Mouse (Mus musculus) lung, postnatal 0 days (tissue): ENCODE data around the gene Gm3187. TPM values are rescaled to one million over a fixed set of nuclear protein-coding genes. Genes with fewer than 3 reads are reported as not detected.
"Not testable (repeated sequence)": the region's sequence is repeated elsewhere in the genome, so short reads cannot be mapped to it uniquely, and the experiment has no call there.

Experiments used
- ATAC-seq: fragments of 200-750 bp; cut with Nextera tagmentation; 2 replicates; pipeline ENCODE4 v1.8.0; 2017; ENCODE audit warnings: moderate library complexity
- DNase-seq: peaks from one replicate; pipeline ENCODE4 v3.0.0-alpha.2; 2016; ENCODE audit warnings: low spot score
- H3K27ac ChIP-seq: fragments of 300-500 bp; sonication (generic); 2 replicates; pipeline ENCODE4 v1.5.1; 2014; ENCODE audit warnings: antibody characterized with exemption, mild to moderate bottlenecking, low read length, mixed read lengths
- H3K27me3 ChIP-seq: fragments of 300-500 bp; sonication (generic); replicated peaks from 2 replicates; pipeline ENCODE4 v1.6.1; 2014; ENCODE audit warnings: low read length, mixed read lengths; ENCODE audit not compliant: insufficient read depth
- H3K36me3 ChIP-seq: fragments of 300-500 bp; sonication (generic); 2 replicates; pipeline ENCODE4 v1.6.1; 2014; ENCODE audit warnings: low read length, mixed read lengths; ENCODE audit not compliant: insufficient read depth
- H3K4me1 ChIP-seq: fragments of 300-500 bp; sonication (generic); 2 replicates; pipeline ENCODE4 v1.6.1; 2014; ENCODE audit warnings: antibody characterized with exemption, low read depth, low read length, mixed read lengths; ENCODE audit not compliant: insufficient read depth
- H3K4me2 ChIP-seq: fragments of 300-500 bp; sonication (generic); replicated peaks from 2 replicates; pipeline ENCODE4 v1.6.1; 2014; ENCODE audit warnings: low read depth, mild to moderate bottlenecking, low read length, moderate library complexity, mixed read lengths
- H3K4me3 ChIP-seq: fragments of 300-500 bp; sonication (generic); 2 replicates; pipeline ENCODE4 v1.5.1; 2014; ENCODE audit warnings: low read depth, low read length
- H3K9ac ChIP-seq: fragments of 300-500 bp; sonication (generic); replicated peaks from 2 replicates; pipeline ENCODE4 v1.6.1; 2014; ENCODE audit warnings: low read depth, mild to moderate bottlenecking
- H3K9me3 ChIP-seq: fragments of 300-500 bp; sonication (generic); 2 replicates; pipeline ENCODE4 v1.6.1; 2016; ENCODE audit warnings: low read length, mixed read lengths
- WGBS: fragments of 180-500 bp; shearing (Covaris S2); extraction: QIAGEN DNeasy Blood & Tissue Kit; methylation state at CpG from one replicate; pipeline ENCODE4 v1.1.7; 2014; 5-methylcytosine and 5-hydroxymethylcytosine counted together
- polyA plus RNA-seq: library from polyadenylated mRNA; unstranded; fragments of >200 nt; fragmentation: Nextera tagmentation; extraction: Ambion mirVana; gene quantifications from 2 replicates; pipeline ENCODE4 v1.2.1, GENCODE M21; 2015

The Gm3187 gene
- polyA plus RNA-seq, result not detected in 2 replicates

DNA sequence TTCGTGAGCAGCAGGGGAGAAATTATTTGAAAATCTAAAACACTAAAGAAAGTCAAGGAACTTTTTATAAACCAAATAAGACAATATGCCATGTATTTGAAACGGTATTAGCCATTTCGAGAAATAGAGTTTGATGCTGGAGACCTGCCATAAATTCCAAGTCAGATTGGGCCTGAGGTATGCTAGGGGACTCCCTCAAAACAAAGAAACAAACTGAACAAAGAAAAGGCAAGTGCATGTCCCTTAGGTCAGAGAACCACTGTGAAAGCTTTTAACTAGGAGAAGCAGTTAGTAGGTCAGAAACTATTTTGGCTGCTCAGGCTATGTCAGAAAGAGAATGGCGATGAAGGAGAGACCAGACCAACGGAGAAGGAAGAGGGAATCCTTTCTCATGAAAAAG, at the start of gene Gm3187:
TSS of gene Gm3187 (plus strand) at position 301 of the 400 bp plus-strand sequence.
- H3K27ac ChIP-seq, H3K4me1 ChIP-seq, H3K9ac ChIP-seq, H3K9me3 ChIP-seq, H3K27me3 ChIP-seq, ATAC-seq, H3K4me2 ChIP-seq, H3K4me3 ChIP-seq, DNase-seq, H3K36me3 ChIP-seq: not testable (repeated sequence)
- 84% methylated on average over 4 of the region's 5 CpGs for WGBS

DNA sequence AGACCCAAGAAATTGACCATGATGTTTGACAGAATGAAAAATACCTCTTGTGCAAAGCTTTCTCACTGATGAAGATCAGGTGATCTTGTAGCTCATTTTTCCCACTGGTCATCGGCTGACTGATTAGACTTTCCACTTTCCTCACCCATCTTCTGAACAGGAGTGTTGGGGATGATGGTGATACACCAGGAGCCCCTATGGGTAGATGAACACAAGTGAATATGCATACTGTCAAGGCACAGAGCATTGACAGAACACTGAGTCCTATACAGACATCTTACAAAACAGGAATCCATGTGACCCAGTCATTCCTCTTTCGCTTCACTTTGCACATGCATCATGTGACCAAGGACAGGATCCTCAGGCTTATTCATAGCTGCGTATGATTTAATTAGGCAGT, 28.6 kb upstream of the Gm3187 start, which contains the start of gene Gm3194:
TSS of gene Gm3194 (minus strand) at position 101 of the 400 bp plus-strand sequence.
- not testable (repeated sequence) for H3K36me3 ChIP-seq, H3K9ac ChIP-seq, H3K27ac ChIP-seq, DNase-seq, H3K4me1 ChIP-seq, ATAC-seq, H3K4me2 ChIP-seq, H3K9me3 ChIP-seq, H3K27me3 ChIP-seq, H3K4me3 ChIP-seq
- no CpG with 5 or more reads among the region's 3 CpGs for WGBS

DNA sequence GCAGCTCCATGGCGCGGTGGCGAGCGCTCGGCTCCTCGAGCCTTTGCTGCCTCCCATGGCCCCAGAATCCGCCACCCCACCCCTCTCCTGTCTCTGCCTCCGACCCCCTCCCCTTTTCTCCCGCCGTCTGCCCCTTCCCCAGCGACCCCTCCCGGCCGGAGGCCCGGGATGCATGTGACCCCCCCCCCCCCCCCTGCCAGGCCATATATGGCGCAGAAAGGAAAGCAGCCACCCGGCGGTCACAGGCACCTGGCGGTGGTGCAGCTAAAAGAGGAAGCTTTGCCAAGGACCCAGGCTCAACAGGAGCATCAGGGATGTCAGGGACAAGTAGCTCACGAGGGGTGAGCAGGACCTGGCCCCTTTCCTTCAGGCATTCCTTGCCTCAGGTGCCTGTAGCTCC, 23.5 kb upstream of the Gm3187 start:
- not testable (repeated sequence) for H3K9ac ChIP-seq, H3K36me3 ChIP-seq, H3K27me3 ChIP-seq, DNase-seq, H3K4me2 ChIP-seq, H3K4me1 ChIP-seq, H3K27ac ChIP-seq, H3K4me3 ChIP-seq, H3K9me3 ChIP-seq
- no CpG with 5 or more reads among the region's 19 CpGs for WGBS
- peak; percentile 62; the same call in 1 of the 2 replicates for ATAC-seq

DNA sequence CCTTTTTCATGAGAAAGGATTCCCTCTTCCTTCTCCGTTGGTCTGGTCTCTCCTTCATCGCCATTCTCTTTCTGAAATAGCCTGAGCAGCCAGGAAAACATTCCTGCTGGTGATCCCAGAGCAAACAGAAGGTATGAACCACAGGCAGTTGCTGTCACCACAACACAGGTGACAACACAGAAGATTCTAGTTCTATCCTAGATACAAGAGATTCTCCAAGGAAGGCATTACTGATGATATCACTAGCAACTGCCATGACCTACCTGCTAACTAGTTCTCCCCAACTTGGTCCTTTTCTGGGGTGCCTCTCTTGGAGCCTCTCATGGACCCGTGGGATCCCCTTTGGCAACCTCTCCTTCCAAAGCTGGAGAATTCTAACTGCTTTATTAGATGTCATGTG, 6.3 kb upstream of the Gm3187 start, which contains the start of gene Gm8246:
TSS of gene Gm8246 (minus strand) at position 101 of the 400 bp plus-strand sequence.
- whole genome bisulfite sequencing, result no CpG with 5 or more reads among the region's 3 CpGs
- not testable (repeated sequence) for H3K27me3 ChIP-seq, H3K36me3 ChIP-seq, H3K27ac ChIP-seq, H3K4me3 ChIP-seq, H3K9me3 ChIP-seq, H3K4me1 ChIP-seq, DNase-seq, ATAC-seq, H3K4me2 ChIP-seq, H3K9ac ChIP-seq

GRCm38 (mm10) chr14:5501374-5501773, 17.4 kb downstream of the Gm3187 start, which contains the start of gene Gm3488:
Gene Gm3488 (plus strand): TSS chr14:5501674.
- not testable (repeated sequence) for DNase-seq, H3K9ac ChIP-seq, H3K36me3 ChIP-seq, H3K9me3 ChIP-seq, H3K27me3 ChIP-seq, ATAC-seq, H3K4me2 ChIP-seq, H3K4me1 ChIP-seq, H3K27ac ChIP-seq, H3K4me3 ChIP-seq
- no CpG with 5 or more reads among the region's 35 CpGs for WGBS

DNA sequence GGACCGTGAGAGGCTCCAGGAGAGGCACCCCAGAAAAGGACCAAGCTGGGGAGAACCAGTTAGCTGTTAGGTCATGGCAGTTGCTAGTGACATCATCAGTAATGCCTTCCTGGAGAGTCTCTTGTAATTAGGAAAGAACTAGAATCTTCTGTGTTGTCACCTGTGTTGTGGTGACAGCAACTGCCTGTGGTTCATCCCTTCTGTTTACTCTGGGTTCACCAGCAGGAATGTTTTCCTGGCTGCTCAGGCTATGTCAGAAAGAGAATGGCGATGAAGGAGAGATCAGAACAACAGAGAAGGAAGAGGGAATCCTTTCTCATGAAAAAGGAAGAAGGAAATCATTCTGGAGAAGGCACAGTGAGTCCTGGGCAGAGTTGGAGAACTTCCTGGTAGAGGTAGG, 54.2 kb downstream of the Gm3187 start, which contains the start of gene Gm3532:
TSS of gene Gm3532 (plus strand) at position 301 of the 400 bp plus-strand sequence.
- WGBS, result no CpG with 5 or more reads among the region's 2 CpGs
- H3K4me2 ChIP-seq, H3K9ac ChIP-seq, H3K27ac ChIP-seq, H3K4me3 ChIP-seq, H3K27me3 ChIP-seq, H3K4me1 ChIP-seq, H3K9me3 ChIP-seq, H3K36me3 ChIP-seq, DNase-seq, ATAC-seq: not testable (repeated sequence)

Other genes starting within 250 kb of the Gm3187 start
- not detected in 2 replicates for gene Gm3526, start 223.6 kb upstream of the Gm3187 start, polyA plus RNA-seq
- not detected in 2 replicates for gene Gm3542, start 149.3 kb upstream of the Gm3187 start, polyA plus RNA-seq
- 0.29 TPM in 1 of 2 replicates, not detected in the other for gene Gm3500, start 95.2 kb upstream of the Gm3187 start, polyA plus RNA-seq
- 0.14 TPM in 1 of 2 replicates, not detected in the other for gene Gm3194, start 28.7 kb upstream of the Gm3187 start, polyA plus RNA-seq
- gene Gm8246, start 6.4 kb upstream of the Gm3187 start, polyA plus RNA-seq, result not detected in 2 replicates
- gene Gm3488, start 17.5 kb downstream of the Gm3187 start, polyA plus RNA-seq, result 0.32 and 0.98 TPM in 2 replicates
- not detected in 2 replicates for gene Gm3532, start 54.3 kb downstream of the Gm3187 start, polyA plus RNA-seq
- not detected in 2 replicates for gene Gm8265, start 148.8 kb downstream of the Gm3187 start, polyA plus RNA-seq
- gene Gm9603, start 203.2 kb downstream of the Gm3187 start, polyA plus RNA-seq, result not detected in 2 replicates